Mouse (Mus musculus): ENCODE data around the gene Fam214a.

DNA sequence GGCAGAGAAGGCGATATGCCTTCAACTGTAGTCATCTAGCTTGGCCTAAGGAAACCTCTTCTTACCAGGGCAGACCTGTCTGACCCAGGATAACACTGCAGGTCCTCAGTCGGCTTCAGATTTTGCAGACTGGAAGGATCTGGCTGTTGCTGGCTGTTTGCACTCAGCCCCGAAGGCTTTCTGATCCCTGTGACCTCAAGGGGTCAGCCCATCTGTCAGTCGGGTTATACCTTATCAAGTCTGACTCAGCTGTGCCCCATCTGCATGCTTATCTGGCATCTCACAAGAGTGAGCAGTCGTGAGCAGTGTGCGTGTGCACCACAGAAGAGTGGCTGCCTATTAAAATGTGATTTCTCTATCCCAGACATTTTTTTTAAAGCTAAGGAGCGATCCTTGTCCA, 71.4 kb downstream of the Fam214a start:
- TF ChIP-seq CTCF (IDR thresholded peaks at IDR 0.05; ENCODE audit: insufficient read depth, low read depth, low read length) (no peak), POLR2A (IDR thresholded peaks at IDR 0.05; ENCODE audit: insufficient read depth, low read depth, low read length) (no peak)
